Mouse (Mus musculus) forebrain, embryonic 10.5 days (tissue): Measurements from ENCODE around the gene Ppp1r35. TPM values are rescaled to one million over a fixed set of nuclear protein-coding genes. Genes with fewer than 3 reads are reported as not detected.

ENCODE experiments used
- DNase-seq: peaks from one replicate; pipeline ENCODE4 v3.0.0-alpha.2; 2017; ENCODE audit warnings: low spot score; ENCODE audit errors: extremely low spot score
- H3K27ac ChIP-seq: fragments of 300-500 bp; sonication (generic); 2 replicates; pipeline ENCODE4 v1.5.1; 2016; ENCODE audit warnings: mild to moderate bottlenecking
- H3K27me3 ChIP-seq: fragments of 300-500 bp; sonication (generic); 2 replicates; pipeline ENCODE4 v1.6.1; 2016; ENCODE audit warnings: mild to moderate bottlenecking; ENCODE audit not compliant: poor library complexity, severe bottlenecking
- H3K36me3 ChIP-seq: fragments of 300-500 bp; sonication (generic); replicated peaks from 2 replicates; pipeline ENCODE4 v1.6.1; 2016; ENCODE audit warnings: mild to moderate bottlenecking, moderate library complexity
- H3K4me1 ChIP-seq: fragments of 300-500 bp; sonication (generic); 2 replicates; pipeline ENCODE4 v1.6.1; 2016
- H3K4me3 ChIP-seq: fragments of 300-500 bp; sonication (generic); 2 replicates; pipeline ENCODE4 v1.5.1; 2016; ENCODE audit warnings: mild to moderate bottlenecking, moderate library complexity
- H3K9me3 ChIP-seq: fragments of 300-500 bp; sonication (generic); 2 replicates; pipeline ENCODE4 v1.6.1; 2016; ENCODE audit warnings: mild to moderate bottlenecking, moderate library complexity
- WGBS: fragments of 180-500 bp; shearing (Covaris S2); methylation state at CpG from one replicate; pipeline ENCODE4 v1.1.7; 2016; 5-methylcytosine and 5-hydroxymethylcytosine counted together
- polyA plus RNA-seq: library from polyadenylated mRNA; unstranded; fragments of >200 nt; fragmentation: Nextera tagmentation; extraction: Ambion mirVana; gene quantifications from 2 replicates; pipeline ENCODE4 v1.2.1, GENCODE M21; 2016

Ppp1r35 gene
- 47.5 and 49.2 TPM in 2 replicates for polyA plus RNA-seq

DNA sequence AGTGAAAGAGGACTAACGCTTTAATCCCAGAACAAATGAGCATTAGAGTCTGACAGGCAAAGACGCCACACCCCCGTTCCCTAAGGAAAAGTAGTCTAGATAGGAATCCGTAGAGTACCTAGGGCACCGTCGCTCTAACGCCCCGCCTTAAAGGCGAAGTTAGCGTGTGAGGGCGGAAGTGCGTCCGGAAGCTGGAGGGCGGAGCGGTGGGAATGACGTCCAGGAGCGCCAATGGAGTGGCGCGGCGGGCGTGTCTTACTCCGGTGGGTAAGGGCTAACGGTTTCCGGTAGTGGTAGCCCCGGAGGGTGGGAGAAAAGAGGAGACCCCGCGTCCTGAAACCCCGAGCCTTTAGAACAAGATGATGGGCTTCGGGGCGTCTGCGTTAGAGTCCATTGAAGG is at the start of gene Ppp1r35:
Ppp1r35 (plus strand) TSS at position 215 of the 400 bp plus-strand sequence.
- Histone ChIP-seq H3K27me3 (no peaks in the 10 kb centered on the region), H3K27ac (peak within 1 kb of the TSS; percentile 95), H3K9me3 (no peaks in the 10 kb centered on the region), H3K36me3 (peaks cover 37% of the 10 kb centered on the region), H3K4me3 (peak within 1 kb of the TSS; percentile 99), H3K4me1 (peaks cover 46% of the 10 kb centered on the region)
- WGBS = under 1% methylated on average over 31 of the region's 31 CpGs
- DNase-seq = peak; percentile 97

DNA sequence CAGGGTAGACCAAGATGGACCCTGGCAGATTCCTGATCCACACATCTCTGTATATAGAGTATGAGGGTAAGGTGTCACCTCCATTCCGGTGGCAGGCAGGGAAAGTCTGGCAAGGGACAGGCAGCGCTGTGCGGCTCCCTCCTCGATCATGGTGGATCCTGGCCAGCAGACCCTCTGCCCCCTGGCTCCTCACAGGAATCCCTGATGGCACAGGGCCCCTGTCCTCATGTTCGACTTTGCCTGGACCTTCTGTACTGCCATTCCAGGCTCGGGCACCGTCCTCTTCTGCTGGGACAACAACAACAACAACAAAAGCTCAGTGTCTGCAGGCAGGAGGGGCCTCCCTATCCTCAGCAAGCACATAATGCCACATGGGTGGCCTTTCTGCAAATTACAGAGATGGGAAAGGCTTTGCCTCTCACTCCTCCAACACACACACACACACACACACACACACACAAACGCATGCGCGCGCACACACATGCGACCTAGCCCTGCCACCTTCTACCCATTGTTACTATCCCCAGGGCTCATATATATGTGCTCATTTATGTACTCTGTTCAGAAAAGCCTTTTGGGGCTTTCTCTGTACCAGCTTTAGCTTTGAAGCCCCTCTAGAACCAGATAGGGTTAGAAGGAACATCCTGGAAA is 44.9 kb upstream of the Ppp1r35 start:
- peaks cover 67% of the 10 kb centered on the region for H3K4me1 ChIP-seq
- H3K4me3 ChIP-seq = peak overlapping the region; percentile 42
- peaks cover 4% of the 10 kb centered on the region for H3K9me3 ChIP-seq
- H3K27me3 ChIP-seq = peaks cover 6% of the 10 kb centered on the region
- DNase-seq = no peak
- peaks cover 84% of the 10 kb centered on the region for H3K36me3 ChIP-seq
- H3K27ac ChIP-seq = peak overlapping the region; percentile 94
- WGBS = 61% methylated on average over 12 of the region's 12 CpGs

DNA sequence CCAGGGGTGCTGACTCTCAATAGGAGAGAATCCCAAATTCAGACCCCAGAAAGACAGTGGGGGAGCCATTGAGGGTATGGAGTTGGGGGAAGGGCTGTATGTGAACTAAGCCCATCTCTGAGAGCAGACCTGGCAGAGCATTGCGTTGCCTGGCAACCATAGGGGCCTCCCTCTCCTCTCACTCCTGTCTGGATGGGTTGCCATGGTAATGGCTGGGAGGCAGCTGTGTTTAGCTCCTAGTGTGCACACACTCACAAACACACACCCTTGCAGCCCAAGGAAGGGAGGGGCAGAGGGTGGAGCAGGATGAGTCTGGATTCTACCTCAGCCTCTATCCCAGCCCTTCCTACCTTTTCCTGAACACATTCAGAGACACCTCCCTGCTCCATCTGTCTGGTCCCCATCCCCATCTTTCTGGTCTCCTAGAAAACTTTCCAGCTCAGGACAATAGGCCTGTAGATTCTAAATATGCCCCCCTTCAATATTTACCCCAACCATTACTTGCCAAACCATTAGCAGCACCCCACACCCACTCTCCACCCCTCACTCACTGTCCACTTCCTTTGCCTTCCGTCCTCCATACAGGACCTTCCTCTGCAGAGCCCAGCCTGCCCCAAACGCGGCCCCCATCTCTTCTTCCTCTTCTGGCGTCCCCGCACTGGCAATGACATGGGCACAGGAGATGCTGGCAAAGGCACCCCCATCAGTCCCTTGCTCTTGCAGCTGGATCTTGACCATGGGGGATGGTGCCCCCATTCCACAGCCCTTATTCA is 44.2 kb upstream of the Ppp1r35 start:
- peaks cover 77% of the 10 kb centered on the region for H3K36me3 ChIP-seq
- H3K27ac ChIP-seq = peak overlapping the region; percentile 94
- H3K4me3 ChIP-seq = peak overlapping the region; percentile 42
- peaks cover 4% of the 10 kb centered on the region for H3K9me3 ChIP-seq
- peaks cover 6% of the 10 kb centered on the region for H3K27me3 ChIP-seq
- DNase-seq = peak; percentile 91
- H3K4me1 ChIP-seq = peaks cover 75% of the 10 kb centered on the region
- 62% methylated on average over 6 of the region's 6 CpGs for WGBS

DNA sequence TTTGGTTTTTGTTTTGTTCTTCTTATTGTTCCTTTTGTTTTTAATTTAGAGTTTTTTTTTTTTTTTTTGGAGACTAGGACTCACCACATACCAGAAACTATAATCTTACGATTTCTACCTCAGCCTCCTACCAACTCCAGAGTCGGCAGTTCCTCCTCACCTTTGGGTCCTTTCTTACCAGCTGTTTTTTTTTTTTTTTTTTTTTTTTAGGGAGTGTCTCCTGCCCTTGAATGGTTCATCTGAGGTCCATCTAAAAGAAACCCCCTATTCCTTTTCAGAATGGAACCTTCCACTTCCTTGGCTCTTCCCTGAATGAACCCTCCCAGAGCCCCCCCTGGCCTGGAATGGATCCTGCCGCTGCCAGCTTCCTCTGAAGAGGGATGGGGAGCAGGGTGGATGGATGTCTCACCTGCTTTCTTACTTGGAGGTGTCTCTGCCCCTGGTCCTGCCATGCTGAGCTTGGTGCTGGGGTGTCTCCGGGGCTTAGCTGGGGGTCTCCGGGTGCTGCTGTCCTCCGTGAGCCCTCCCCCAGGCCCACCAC is 41.2 kb upstream of the Ppp1r35 start:
- no peak for DNase-seq
- Histone ChIP-seq H3K4me3 (peak overlapping the region; percentile 77; the same call in 1 of the 2 replicates), H3K36me3 (peaks cover 52% of the 10 kb centered on the region), H3K27ac (peak overlapping the region; percentile 90; the same call in 1 of the 2 replicates), H3K4me1 (peaks cover 86% of the 10 kb centered on the region), H3K9me3 (peaks cover 4% of the 10 kb centered on the region), H3K27me3 (0 out of 2 replicates have a peak, but pooled peaks cover 3% of the 10 kb centered on the region)
- 94% methylated on average over 6 of the region's 6 CpGs for WGBS

DNA sequence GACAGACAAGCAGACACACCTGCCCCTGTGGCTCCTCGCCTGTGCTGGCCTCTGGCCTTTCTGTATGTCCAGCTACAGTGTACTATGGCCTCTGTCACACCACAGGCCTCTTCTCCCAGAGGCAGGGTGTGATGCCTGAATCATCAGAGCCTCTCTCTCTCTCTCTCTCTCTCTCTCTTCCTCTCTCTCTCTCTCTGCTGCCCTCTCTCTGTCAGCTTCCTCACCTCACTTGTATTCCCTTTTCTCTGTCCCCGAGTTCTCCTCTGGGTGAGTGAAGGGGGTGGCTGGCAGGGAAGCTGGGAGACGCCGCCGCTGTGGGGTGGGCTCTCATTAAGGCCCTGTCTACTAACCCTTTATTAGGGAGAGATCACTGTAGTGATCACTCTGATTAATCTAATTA is 40.1 kb upstream of the Ppp1r35 start:
- Histone ChIP-seq H3K4me1 (peaks cover 77% of the 10 kb centered on the region), H3K27me3 (0 out of 2 replicates have a peak, but pooled peaks cover 7% of the 10 kb centered on the region), H3K9me3 (peaks cover 4% of the 10 kb centered on the region), H3K27ac (peak overlapping the region; percentile 90), H3K4me3 (peak overlapping the region; percentile 77), H3K36me3 (peaks cover 41% of the 10 kb centered on the region)
- WGBS = 31% methylated on average over 5 of the region's 5 CpGs
- no peak for DNase-seq

DNA sequence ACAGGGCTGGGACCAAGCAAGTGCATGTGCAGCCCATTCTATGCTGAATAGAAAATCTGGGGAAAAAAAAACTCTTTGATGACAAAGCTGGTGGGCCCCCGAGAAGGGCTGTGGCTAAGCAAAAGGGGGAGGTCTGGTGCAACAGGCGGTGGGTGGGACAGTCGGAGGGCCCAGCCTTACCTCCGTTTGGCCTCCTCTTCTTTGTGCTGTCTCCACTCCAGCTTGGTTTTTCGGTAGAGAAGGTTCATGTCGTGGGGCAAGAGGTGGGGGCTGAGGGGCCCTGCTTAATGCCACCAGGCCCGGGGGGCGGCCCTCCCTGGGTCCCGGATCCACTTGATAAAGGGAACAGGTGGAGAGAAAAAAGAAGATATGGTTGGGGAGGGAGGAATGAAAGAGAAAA is 39.2 kb upstream of the Ppp1r35 start:
- peaks cover 68% of the 10 kb centered on the region for H3K4me1 ChIP-seq

DNA sequence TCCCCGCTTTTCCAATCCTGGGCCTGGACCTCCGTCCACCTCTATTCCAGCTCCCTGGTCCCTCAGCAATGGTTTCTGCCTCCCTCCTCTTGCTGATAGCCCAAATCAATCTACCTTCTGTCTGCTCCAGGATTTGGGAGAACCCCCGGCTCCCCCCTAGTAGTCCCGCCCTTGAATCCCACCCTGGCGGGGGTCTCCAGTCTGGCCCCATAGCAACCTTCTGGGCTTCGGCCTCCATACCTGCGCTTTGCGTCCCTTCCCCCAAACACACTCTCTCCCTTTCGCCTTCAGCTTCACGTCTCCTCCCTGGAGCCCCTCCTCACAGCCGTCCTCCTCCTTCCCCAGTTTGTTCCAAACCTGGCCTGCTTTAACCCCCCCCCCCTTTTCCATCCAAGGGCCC is 38.1 kb upstream of the Ppp1r35 start:
- no peak for DNase-seq
- Histone ChIP-seq H3K4me3 (peak overlapping the region; percentile 77), H3K9me3 (peaks cover 4% of the 10 kb centered on the region), H3K27ac (peak overlapping the region; percentile 90), H3K4me1 (peaks cover 68% of the 10 kb centered on the region), H3K36me3 (peaks cover 29% of the 10 kb centered on the region), H3K27me3 (0 out of 2 replicates have a peak, but pooled peaks cover 7% of the 10 kb centered on the region)
- WGBS = 5% methylated on average over 11 of the region's 11 CpGs

More for the DNA sequence above, 39.2 kb upstream of the Ppp1r35 start:
- H3K36me3 ChIP-seq = peaks cover 38% of the 10 kb centered on the region
- WGBS = 52% methylated on average over 9 of the region's 9 CpGs
- peaks cover 4% of the 10 kb centered on the region for H3K9me3 ChIP-seq
- DNase-seq = no peak
- H3K27ac ChIP-seq = peak overlapping the region; percentile 90
- 0 out of 2 replicates have a peak, but pooled peaks cover 7% of the 10 kb centered on the region for H3K27me3 ChIP-seq
- peak overlapping the region; percentile 77 for H3K4me3 ChIP-seq

DNA sequence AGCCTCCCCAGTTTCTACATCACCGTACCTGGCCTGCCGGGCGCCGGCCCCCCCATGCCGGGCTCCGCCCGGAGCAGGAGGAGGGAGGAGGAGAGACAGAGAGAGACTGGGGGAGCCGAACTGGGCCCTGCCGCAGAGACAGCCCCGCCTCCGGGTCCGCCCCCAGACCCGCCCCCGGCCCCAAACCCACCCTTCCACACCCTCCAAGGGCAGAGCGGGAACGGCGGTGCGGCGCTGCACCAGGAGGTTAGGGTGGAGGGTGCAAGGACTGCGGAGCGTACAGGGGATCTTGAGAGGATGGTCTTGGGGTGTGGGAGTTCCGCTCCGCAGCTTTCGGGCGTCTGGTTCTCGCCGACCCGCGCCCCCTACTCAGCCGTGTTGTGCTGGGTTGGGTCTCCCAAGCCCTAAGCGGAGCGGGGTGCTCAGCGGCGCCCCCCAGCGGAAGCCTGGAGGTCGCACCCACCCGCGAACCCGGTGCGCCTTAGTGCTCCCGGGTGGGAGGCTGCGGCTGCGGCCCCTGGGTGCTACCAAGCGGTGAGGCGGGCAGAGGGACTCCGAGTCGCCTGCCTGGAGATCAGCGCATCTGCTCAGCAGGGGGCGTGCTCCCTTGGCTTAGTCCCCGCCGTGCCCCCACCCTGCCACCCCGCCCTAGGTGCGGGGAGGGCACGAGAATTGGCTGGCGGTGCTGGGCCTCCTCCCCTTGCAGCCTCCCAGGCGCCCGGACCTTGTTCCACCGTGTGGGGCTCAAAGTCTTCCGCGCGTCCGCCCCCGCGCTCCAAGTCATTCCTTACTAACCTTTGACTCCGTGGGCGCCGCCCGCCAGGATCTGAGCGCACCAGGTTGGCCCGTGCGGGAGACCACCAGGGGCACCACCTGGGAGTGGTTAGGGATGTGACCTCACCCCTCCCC is 37.4 kb upstream of the Ppp1r35 start, which contains the start of gene Nyap1:
Nyap1 (minus strand) TSS at position 585 of the 909 bp plus-strand sequence.
- H3K9me3 ChIP-seq = peaks cover 3% of the 10 kb centered on the region
- H3K4me3 ChIP-seq = peak within 1 kb of the TSS; percentile 77
- H3K27me3 ChIP-seq = 0 out of 2 replicates have a peak, but pooled peaks cover 7% of the 10 kb centered on the region
- peaks cover 68% of the 10 kb centered on the region for H3K4me1 ChIP-seq
- DNase-seq = peak; percentile 85
- H3K36me3 ChIP-seq = peaks cover 21% of the 10 kb centered on the region
- under 1% methylated on average over 71 of the region's 71 CpGs for WGBS
- H3K27ac ChIP-seq = peak within 1 kb of the TSS; percentile 90

DNA sequence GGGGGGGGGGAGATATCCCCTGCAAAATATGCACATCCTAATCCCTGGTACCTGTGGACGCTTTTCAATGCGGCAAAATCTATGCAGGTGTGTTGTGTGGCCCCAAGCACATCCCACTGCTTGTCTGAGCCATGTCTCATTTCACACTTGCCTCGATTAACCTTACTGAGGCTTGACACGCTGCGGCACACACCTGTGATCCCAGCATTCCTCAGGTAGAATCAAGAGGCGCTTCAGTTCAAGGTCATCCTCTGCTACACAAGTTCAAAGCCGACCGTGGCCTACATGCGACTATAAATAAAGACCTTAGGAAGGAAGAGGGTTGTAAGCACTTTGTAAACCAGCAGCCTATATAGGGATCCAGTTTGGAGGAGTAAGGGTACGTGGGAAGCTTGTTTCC is 36.6 kb upstream of the Ppp1r35 start:
- no peaks in the 10 kb centered on the region for H3K9me3 ChIP-seq
- WGBS = 68% methylated on average over 10 of the region's 10 CpGs

DNA sequence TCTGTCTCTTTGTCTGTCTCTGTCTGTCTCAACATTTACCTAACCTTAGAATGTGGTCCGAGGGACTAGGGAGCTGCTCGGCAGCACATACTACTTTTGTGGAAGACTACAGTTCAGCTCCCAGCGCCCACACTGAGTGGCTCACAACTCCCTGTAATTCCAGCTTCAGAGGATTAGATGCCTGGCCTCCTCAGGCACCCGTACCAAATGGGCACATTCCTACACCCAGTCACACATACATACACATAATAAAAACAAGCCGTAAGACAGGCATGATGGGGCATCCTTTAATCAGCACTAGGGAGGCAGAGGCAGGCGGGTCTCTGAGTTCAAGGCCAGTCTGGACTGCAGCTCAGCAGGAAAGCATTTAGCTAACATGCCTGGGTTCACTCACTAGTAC is 35.8 kb upstream of the Ppp1r35 start:
- peaks cover 78% of the 10 kb centered on the region for H3K4me1 ChIP-seq
- 93% methylated on average over 6 of the region's 6 CpGs for WGBS
- H3K27ac ChIP-seq = no peak overlapping the region
- H3K36me3 ChIP-seq = peaks cover 6% of the 10 kb centered on the region
- no peaks in the 10 kb centered on the region for H3K9me3 ChIP-seq
- DNase-seq = no peak
- 0 out of 2 replicates have a peak, but pooled peaks cover 7% of the 10 kb centered on the region for H3K27me3 ChIP-seq
- no peak overlapping the region for H3K4me3 ChIP-seq

More for the DNA sequence above, 36.6 kb upstream of the Ppp1r35 start:
- Histone ChIP-seq H3K27me3 (0 out of 2 replicates have a peak, but pooled peaks cover 7% of the 10 kb centered on the region), H3K4me1 (peaks cover 74% of the 10 kb centered on the region), H3K4me3 (peak overlapping the region; percentile 77), H3K27ac (peak overlapping the region; percentile 90; the same call in 1 of the 2 replicates), H3K36me3 (peaks cover 13% of the 10 kb centered on the region)
- DNase-seq = no peak

DNA sequence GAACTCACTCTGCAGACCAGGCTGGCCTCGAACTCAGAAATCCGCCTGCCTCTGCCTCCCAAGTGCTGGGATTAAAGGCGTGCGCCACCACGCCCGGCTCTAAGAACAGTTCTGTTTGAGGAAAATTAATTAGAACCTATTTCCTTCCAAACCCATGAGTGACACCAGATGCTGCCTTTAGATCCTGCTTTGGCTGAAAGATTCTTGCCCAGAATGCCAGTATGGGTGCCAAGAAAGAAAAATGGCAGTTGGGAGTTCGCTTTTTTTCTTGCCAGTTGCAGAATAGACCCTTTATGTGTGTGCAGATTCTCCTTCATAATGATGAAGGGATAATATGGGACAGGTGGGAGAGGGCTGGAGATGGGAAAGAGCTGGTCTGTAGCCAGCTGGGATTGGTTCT is 34.5 kb upstream of the Ppp1r35 start:
- no peak overlapping the region for H3K4me3 ChIP-seq
- peaks cover 78% of the 10 kb centered on the region for H3K4me1 ChIP-seq
- 93% methylated on average over 7 of the region's 7 CpGs for WGBS
- H3K9me3 ChIP-seq = no peaks in the 10 kb centered on the region
- DNase-seq = no peak
- H3K27me3 ChIP-seq = 0 out of 2 replicates have a peak, but pooled peaks cover 7% of the 10 kb centered on the region
- no peaks in the 10 kb centered on the region for H3K36me3 ChIP-seq
- H3K27ac ChIP-seq = no peak overlapping the region
